Mouse (Mus musculus): ENCODE measurements at regions not wholly inside any gene's neighbourhood (a gene's known extent, or its start where the extent isn't known, plus 50 kb on each side); places are given as distances from the start of the nearest gene placed in this dataset.

- TF ChIP-seq CTCF (IDR thresholded peaks at IDR 0.05; ENCODE audit: low read depth, low read length): no peak
- no peak for TF ChIP-seq GATA1 (IDR thresholded peaks at IDR 0.05; ENCODE audit: borderline replicate concordance, low read length)
- no peak for TF ChIP-seq GATA2 (IDR thresholded peaks at IDR 0.05; ENCODE audit: borderline replicate concordance, low read depth, low read length)
- no peak for TF ChIP-seq TAL1 (conservative IDR thresholded peaks at IDR 0.05; ENCODE audit: low read depth, low read length)
Measured at GRCm38 (mm10) chr2:34026566-34027360, 139.0 kb upstream of the Mvb12b start.
